Mouse (Mus musculus) midbrain, embryonic 12.5 days (tissue): ENCODE measurements around the gene Olfr893. TPM values are rescaled to one million over a fixed set of nuclear protein-coding genes. Genes with fewer than 3 reads are reported as not detected.
"Not testable (repeated sequence)": the region's sequence is repeated elsewhere in the genome, so short reads cannot be mapped to it uniquely, and the experiment has no call there.

Experiments used
- ATAC-seq: fragments of 200-750 bp; cut with Nextera tagmentation; 2 replicates; pipeline ENCODE4 v1.8.0; 2017; ENCODE audit warnings: low read depth, moderate TSS enrichment, moderate library complexity; ENCODE audit not compliant: low FRiP score
- H3K27ac ChIP-seq: fragments of 300-500 bp; sonication (generic); replicated peaks from 2 replicates; pipeline ENCODE4 v1.5.1; 2016; ENCODE audit warnings: mild to moderate bottlenecking
- H3K27me3 ChIP-seq: fragments of 300-500 bp; sonication (generic); 2 replicates; pipeline ENCODE4 v1.6.1; 2016; ENCODE audit warnings: mild to moderate bottlenecking
- H3K36me3 ChIP-seq: fragments of 300-500 bp; sonication (generic); 2 replicates; pipeline ENCODE4 v1.6.1; 2016
- H3K4me1 ChIP-seq: fragments of 300-500 bp; sonication (generic); 2 replicates; pipeline ENCODE4 v1.6.1; 2016
- H3K4me2 ChIP-seq: fragments of 300-500 bp; sonication (generic); replicated peaks from 2 replicates; pipeline ENCODE4 v1.6.1; 2016; ENCODE audit warnings: mild to moderate bottlenecking, moderate library complexity
- H3K4me3 ChIP-seq: fragments of 300-500 bp; sonication (generic); 2 replicates; pipeline ENCODE4 v1.5.1; 2016; ENCODE audit warnings: mild to moderate bottlenecking
- H3K9ac ChIP-seq: fragments of 300-500 bp; sonication (generic); replicated peaks from 2 replicates; pipeline ENCODE4 v1.6.1; 2016; ENCODE audit warnings: mild to moderate bottlenecking, moderate library complexity
- H3K9me3 ChIP-seq: fragments of 300-500 bp; sonication (generic); 2 replicates; pipeline ENCODE4 v1.6.1; 2016; ENCODE audit warnings: mild to moderate bottlenecking
- WGBS: fragments of 180-500 bp; shearing (Covaris S2); methylation state at CpG from one replicate; pipeline ENCODE4 v1.1.7; 2016; 5-methylcytosine and 5-hydroxymethylcytosine counted together
- polyA plus RNA-seq: library from polyadenylated mRNA; unstranded; fragments of >200 nt; fragmentation: Nextera tagmentation; extraction: Ambion mirVana; gene quantifications from 2 replicates; pipeline ENCODE4 v1.2.1, GENCODE M21; 2016

The Olfr893 gene
- polyA plus RNA-seq: not detected in 2 replicates

- no peaks in the 10 kb centered on the region for H3K9me3 ChIP-seq
- H3K27ac ChIP-seq: no peak within 1 kb of the TSS
- H3K4me3 ChIP-seq: no peak within 1 kb of the TSS
- no peak for ATAC-seq
- H3K4me2 ChIP-seq: no peak within 1 kb of the TSS
- no peak within 1 kb of the TSS for H3K9ac ChIP-seq
- H3K36me3 ChIP-seq: no peaks in the 10 kb centered on the region
- no peaks in the 10 kb centered on the region for H3K27me3 ChIP-seq
- 90% methylated on average over 3 of the region's 3 CpGs for WGBS
- H3K4me1 ChIP-seq: no peaks in the 10 kb centered on the region
Measured at GRCm38 (mm10) chr9:38208065-38208464, at the start of gene Olfr893. Olfr893 (plus strand) TSS chr9:38208365.

- not testable (repeated sequence) for ATAC-seq, H3K9ac ChIP-seq, H3K27me3 ChIP-seq, H3K27ac ChIP-seq, H3K36me3 ChIP-seq, H3K4me1 ChIP-seq, H3K4me3 ChIP-seq, H3K9me3 ChIP-seq, H3K4me2 ChIP-seq
- WGBS: 51% methylated on average over 2 of the region's 2 CpGs
Measured at GRCm38 (mm10) chr9:38168341-38168740, 39.8 kb upstream of the Olfr893 start.

- H3K27ac ChIP-seq: no peak within 1 kb of the TSS
Measured at GRCm38 (mm10) chr9:38180721-38181120, 27.4 kb upstream of the Olfr893 start, which contains the start of gene Olfr891. Olfr891 (minus strand) TSS chr9:38180821.

GRCm38 (mm10) chr9:38217755-38218154, 9.6 kb downstream of the Olfr893 start, which contains the start of gene Olfr894:
Olfr894 (plus strand) TSS chr9:38218055.
- Histone ChIP-seq H3K27me3 (no peaks in the 10 kb centered on the region), H3K27ac (no peak within 1 kb of the TSS), H3K9me3 (no peaks in the 10 kb centered on the region), H3K36me3 (no peaks in the 10 kb centered on the region), H3K4me3 (no peak within 1 kb of the TSS), H3K9ac (no peak within 1 kb of the TSS), H3K4me1 (no peaks in the 10 kb centered on the region), H3K4me2 (no peak within 1 kb of the TSS)
- ATAC-seq: no peak

More at GRCm38 (mm10) chr9:38180721-38181120, 27.4 kb upstream of the Olfr893 start, which contains the start of gene Olfr891:
- Histone ChIP-seq H3K9me3 (0 out of 2 replicates have a peak, but pooled peaks cover 6% of the 10 kb centered on the region), H3K36me3 (no peaks in the 10 kb centered on the region), H3K4me2 (no peak within 1 kb of the TSS), H3K4me3 (no peak within 1 kb of the TSS), H3K9ac (no peak within 1 kb of the TSS), H3K4me1 (no peaks in the 10 kb centered on the region), H3K27me3 (no peaks in the 10 kb centered on the region)
- no peak for ATAC-seq
- WGBS: 77% methylated on average over 1 of the region's 1 CpGs

- no peaks in the 10 kb centered on the region for H3K9me3 ChIP-seq
- no peak for ATAC-seq
- H3K4me3 ChIP-seq: no peak within 1 kb of the TSS
- no peaks in the 10 kb centered on the region for H3K4me1 ChIP-seq
- no peaks in the 10 kb centered on the region for H3K27me3 ChIP-seq
- H3K9ac ChIP-seq: no peak within 1 kb of the TSS
- H3K27ac ChIP-seq: no peak within 1 kb of the TSS
- H3K4me2 ChIP-seq: no peak within 1 kb of the TSS
- H3K36me3 ChIP-seq: no peaks in the 10 kb centered on the region
Measured at GRCm38 (mm10) chr9:38252474-38252873, 44.3 kb downstream of the Olfr893 start, which contains the start of gene Olfr143. Olfr143 (plus strand) TSS chr9:38252774.

Other genes starting within 250 kb of the Olfr893 start
- gene Olfr881, start 216.5 kb upstream of the Olfr893 start, polyA plus RNA-seq: not detected in 2 replicates
- not detected in 2 replicates for gene Olfr883, start 182.6 kb upstream of the Olfr893 start, polyA plus RNA-seq
- not detected in 2 replicates for gene Olfr884, start 161.8 kb upstream of the Olfr893 start, polyA plus RNA-seq
- not detected in 2 replicates for gene Olfr885, start 147.0 kb upstream of the Olfr893 start, polyA plus RNA-seq
- gene Olfr887, start 124.3 kb upstream of the Olfr893 start, polyA plus RNA-seq: not detected in 2 replicates
- gene Olfr888, start 100.2 kb upstream of the Olfr893 start, polyA plus RNA-seq: not detected in 2 replicates
- gene Olfr889, start 93.2 kb upstream of the Olfr893 start, polyA plus RNA-seq: 0.08 TPM in 2 replicates
- not detected in 2 replicates for gene Olfr890, start 65.8 kb upstream of the Olfr893 start, polyA plus RNA-seq
- not detected in 2 replicates for gene Olfr891, start 27.5 kb upstream of the Olfr893 start, polyA plus RNA-seq
- gene Olfr894, start 9.7 kb downstream of the Olfr893 start, polyA plus RNA-seq: not detected in 2 replicates
- not detected in 2 replicates for gene Olfr143, start 44.4 kb downstream of the Olfr893 start, polyA plus RNA-seq
- gene Olfr895, start 59.5 kb downstream of the Olfr893 start, polyA plus RNA-seq: not detected in 2 replicates
- gene Olfr896-ps1, start 82.7 kb downstream of the Olfr893 start, polyA plus RNA-seq: not detected in 2 replicates
- not detected in 2 replicates for gene Olfr25, start 120.7 kb downstream of the Olfr893 start, polyA plus RNA-seq
- not detected in 2 replicates for gene Olfr898, start 140.0 kb downstream of the Olfr893 start, polyA plus RNA-seq
- gene Olfr250, start 158.5 kb downstream of the Olfr893 start, polyA plus RNA-seq: not detected in 2 replicates
- gene Olfr251, start 168.7 kb downstream of the Olfr893 start, polyA plus RNA-seq: not detected in 2 replicates
- gene Olfr147, start 193.3 kb downstream of the Olfr893 start, polyA plus RNA-seq: not detected in 2 replicates
- gene Olfr901, start 221.1 kb downstream of the Olfr893 start, polyA plus RNA-seq: not detected in 2 replicates
- not detected in 2 replicates for gene Olfr902, start 239.3 kb downstream of the Olfr893 start, polyA plus RNA-seq